Mouse (Mus musculus) c-Kit-negative CD71-positive TER-119-positive erythroid progenitor cells, embryonic 14.5 days (primary cell): Measurements from ENCODE around the gene Gm49416.
"Not testable (repeated sequence)": the region's sequence is repeated elsewhere in the genome, so short reads cannot be mapped to it uniquely, and the experiment has no call there.

ENCODE experiments used
- DNase-seq: peaks from one replicate; pipeline ENCODE4 v3.0.0-alpha.2; 2013; ENCODE audit warnings: low read depth, low spot score

Gm49416 gene

DNA sequence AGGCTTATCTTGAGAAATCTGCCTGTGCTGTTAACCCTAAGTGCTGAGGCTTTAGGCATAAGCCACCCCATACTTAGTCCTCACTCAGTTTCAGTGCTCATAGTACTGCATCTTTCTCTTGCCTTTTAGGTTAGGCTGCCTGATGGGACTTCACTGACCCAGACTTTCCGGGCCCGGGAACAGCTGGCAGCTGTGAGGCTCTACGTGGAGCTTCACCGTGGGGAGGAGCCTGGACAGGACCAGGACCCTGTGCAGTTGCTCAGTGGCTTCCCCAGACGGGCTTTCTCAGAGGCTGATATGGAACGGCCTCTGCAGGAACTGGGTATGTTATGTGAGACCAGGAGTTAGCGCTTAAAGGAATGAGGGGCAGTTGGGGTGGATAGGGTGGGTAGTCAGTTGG is 13.7 kb upstream of the Gm49416 start:
- DNase-seq: no peak

DNA sequence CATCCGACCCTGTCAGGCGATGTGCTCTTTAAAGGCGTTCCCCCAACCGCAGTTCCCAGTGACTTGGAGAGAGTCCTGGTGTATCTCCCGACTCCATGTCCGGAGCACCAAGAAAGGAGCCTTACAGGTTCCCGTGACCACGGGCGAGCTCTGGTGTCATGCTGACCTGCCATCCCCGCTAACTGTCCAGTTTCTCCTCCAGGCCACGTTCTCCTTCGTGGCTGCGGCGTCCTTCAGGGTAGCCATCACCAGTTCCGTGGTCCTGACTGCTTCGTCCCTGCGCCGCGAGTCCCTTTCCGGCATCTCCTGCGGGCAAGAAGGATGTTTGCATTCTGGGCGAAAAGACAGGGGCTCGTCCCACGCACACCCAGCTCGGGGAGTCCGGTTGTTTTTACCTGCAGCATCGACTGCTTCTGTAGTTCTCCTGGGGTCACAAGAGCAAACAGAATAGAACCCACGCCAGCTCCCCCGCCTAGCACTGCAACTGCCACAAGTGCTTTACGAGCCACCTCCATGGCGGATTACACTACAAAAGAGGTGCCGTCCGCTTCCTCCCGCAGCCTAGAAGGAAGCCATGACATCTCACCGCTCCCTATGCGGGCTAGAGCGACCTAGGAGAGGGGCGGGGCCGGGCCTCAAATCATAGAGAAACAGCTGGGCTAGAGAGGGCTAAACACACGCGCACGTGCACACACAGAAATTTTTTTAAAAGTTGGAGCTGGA is 8.3 kb upstream of the Gm49416 start, which contains the start of gene Uqcc3:
TSS of gene Uqcc3 (minus strand) at position 613 of the 723 bp plus-strand sequence.
- DNase-seq: peak; percentile 72

DNA sequence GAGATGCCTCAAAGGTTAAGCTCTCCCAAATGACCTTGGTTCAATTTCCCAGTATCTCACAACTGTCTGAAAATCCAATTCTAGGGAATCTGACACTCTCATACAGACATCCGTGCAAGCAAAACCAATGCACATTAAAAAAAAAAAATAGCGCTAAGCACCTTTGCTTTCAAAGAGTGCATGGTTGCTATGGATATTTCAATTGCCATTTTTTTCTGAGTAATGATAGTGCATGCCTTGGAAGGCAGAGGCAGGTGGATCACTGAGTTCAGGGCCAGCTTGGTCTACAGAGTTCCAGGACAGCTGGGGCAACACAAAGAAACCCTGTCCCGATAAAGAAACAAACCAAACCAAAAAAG is 7.7 kb upstream of the Gm49416 start:
- no peak for DNase-seq

DNA sequence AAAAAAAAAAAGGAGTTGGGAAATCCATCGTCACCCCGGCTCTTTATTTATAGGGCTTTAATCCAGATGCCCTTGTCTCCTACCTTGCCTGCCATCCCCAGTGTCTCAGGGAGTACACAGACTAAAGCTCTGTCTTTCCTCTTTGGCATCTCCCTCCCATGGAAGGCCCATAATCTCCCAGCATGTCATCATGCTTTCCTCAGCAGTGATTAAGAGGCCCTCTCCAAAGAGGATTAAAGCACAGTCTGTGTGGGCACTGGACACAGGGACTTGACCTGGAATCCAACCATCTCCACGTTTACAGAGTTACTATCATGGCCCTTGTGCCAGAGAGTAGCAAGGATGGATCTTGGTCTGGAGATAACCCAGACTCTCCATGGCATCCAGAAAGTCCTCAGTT is 5.1 kb upstream of the Gm49416 start, which contains the start of the genes Lbhd1 and Gm49403:
TSS of gene Lbhd1 (plus strand) at position 117 of the 400 bp plus-strand sequence.
TSS of gene Gm49403 (plus strand) at position 315 of the 400 bp plus-strand sequence.
- no peak for DNase-seq

DNA sequence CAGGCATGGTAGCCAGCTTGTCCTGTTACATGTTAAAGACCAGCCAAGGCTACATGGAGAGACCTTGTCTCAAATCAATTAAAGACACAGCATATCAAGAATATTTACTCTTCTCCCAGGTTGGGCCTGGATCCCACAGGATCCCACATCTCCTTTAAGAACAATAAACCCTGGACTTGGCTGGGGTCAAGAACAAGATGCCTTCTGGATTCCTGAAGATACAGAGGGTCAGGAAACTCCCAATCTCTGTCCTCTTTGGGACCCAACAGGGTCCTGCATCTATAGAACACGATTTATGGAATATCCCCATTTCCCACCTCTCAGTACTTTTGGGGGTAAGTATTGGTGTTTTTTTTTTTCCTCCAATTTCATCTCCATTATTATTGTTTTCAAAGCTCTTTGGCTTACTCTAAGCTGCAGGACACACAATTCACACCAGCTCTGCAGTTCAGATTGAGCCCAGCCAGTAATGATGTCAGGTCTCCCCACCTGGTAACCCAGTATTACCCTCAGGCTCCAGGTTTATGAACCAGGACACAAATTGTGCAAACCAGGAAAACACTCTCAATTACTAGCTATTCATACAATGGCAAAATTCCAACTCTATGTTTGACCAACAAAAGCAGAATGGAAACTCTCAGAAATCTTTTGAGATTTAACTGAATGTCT is 1.7 kb upstream of the Gm49416 start:
- no peak for DNase-seq

DNA sequence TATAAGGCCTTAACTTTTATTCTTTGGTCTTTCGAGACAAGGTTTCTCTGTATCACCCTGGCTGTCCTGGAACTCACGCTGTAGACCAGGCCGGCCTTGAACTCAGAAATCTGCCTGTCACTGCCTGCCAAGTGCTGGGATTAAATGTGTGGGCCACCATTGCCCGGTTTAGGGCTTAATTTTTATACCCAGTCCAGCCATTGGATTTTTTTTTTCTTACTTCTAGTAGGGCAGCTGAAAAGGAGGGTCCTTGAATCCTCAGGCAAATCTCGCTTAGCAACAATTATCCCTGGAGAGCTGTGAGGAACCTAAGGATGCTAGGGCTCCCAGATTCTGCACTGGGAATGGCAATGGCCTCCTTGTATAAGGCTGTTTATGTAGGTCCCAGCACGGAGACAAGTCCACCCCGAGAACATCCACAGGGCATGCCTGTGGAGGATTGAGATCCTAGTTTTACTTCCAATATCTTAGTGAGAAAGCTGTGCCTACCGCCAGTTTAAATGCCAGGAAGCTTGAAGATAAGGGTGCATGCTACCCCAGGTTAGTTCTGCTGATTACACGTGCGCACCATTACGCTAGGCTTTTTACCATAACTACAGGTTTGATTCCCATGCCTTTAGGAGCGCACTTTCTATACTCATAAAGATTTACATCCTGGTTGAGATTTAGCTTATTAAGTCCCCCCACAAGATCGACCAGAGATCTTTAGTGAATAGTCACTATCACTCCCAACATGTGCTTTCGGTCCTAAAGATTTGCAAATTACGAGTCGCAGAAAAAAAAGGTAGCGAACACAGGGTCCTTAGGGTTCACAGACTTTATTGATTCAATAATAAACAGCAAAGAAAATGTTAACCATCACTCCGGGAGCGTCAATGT is 902 bp upstream of the Gm49416 start:
- DNase-seq: peak; percentile 28

DNA sequence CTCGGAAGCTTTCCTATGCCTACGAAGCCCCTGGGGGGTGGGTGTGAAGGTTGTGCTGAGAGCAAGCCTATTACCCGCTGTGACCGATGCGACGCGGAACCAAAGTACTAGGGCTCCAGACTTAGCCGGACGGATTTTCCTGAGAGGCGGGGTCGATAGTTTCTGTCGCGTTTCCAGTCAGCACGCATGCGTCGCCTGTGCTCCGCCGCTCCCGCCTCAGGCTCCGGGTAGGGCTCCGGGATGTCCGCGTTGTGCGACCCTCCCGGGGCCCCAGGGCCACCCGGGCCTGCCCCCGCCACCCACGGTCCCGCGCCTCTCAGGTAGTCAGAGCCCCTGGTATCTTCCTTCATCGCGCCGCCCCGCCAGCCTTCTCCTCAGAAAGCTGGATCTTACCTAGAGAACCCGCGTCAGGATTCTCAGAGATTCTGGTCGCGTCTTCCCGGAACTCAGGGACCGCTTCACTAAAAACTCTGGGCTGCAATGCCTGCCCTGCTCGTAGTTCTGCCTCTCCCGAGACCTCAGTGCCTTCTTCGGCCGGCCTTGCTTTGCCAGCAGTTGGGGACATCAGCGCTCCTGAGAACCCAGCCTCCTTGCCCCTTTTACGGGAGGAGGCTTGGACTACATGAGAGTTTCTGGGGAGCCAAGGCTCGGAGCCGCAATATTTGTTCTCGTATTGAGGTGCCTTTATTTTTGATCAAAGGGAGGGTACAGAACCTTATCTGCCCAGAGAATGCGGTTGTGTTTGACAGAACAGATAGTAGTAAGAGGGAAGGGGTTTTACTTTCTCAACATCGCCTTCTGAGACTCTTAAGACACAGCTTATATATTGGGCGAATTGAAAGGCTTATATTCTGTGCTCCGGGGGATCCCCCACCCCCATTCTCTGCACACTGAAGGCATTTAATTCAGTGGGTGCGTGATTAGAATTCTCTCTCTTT is 4.4 kb downstream of the Gm49416 start, which contains the start of gene Ints5:
TSS of gene Ints5 (plus strand) at position 177 of the 938 bp plus-strand sequence.
- peak; percentile 82 for DNase-seq

DNA sequence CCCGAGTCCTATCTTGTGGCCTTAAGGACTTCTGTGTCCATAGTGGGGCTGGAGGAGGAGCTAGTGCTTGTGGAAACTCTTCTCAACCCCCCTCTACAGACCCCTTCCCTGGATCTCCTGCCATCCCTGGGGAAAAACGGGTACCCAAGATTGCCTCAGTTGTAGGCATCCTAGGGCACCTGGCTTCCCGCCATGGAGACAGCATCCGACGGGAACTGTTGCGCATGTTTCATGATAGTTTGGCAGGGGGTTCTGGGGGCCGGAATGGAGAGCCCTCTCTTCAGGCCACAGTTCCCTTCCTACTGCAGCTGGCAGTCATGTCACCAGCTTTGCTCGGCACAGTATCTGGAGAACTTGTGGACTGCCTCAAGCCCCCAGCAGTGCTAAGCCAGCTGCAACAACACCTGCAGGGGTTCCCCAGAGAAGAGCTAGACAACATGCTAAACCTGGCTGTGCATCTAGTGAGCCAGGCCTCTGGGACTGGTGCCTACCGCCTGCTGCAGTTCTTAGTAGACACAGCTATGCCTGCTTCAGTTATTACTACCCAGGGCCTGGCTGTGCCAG is 6.8 kb downstream of the Gm49416 start:
- no peak for DNase-seq

DNA sequence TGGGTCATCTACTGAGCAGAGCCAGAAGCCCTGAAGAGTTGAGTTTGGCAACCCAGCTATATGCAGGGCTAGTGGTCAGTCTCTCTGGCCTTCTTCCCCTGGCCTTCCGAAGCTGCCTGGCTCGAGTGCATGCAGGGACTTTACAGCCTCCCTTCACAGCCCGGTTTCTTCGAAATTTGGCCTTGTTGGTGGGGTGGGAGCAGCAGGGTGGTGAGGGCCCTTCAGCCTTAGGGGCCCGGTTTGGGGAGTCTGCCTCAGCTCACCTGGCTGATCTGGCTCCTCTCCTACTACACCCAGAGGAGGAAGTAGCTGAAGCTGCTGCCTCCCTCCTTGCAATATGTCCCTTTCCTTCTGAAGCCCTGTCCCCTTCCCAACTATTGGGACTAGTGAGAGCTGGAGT is 7.5 kb downstream of the Gm49416 start:
- DNase-seq: not testable (repeated sequence)

DNA sequence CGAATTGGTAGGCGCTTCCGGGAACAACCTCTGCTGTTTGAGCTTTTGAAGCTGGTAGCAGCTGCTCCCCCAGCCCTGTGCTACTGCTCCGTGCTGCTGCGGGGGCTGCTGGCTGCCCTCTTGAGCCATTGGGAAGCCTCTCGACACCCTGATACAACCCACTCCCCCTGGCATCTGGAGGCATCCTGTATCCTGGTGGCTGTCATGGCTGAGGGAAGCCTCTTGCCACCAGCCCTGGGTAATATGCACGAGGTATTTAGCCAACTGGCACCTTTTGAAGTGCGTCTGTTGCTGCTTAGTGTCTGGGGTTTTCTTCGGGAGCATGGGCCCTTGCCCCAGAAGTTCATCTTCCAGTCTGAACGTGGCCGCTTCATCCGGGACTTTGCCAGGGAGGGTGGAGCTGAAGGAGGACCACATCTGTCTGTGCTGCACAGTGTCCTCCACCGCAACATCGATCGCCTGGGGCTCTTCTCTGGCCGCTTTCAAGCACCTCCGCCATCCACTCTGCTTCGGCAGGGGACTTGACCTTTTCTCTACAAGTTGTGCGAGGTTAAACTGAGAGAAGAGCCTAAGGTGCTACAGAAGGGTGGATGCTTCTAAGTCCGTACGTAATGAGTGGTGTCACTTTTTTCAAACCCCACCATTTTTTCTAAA is 8.6 kb downstream of the Gm49416 start:
- DNase-seq: not testable (repeated sequence)

DNA sequence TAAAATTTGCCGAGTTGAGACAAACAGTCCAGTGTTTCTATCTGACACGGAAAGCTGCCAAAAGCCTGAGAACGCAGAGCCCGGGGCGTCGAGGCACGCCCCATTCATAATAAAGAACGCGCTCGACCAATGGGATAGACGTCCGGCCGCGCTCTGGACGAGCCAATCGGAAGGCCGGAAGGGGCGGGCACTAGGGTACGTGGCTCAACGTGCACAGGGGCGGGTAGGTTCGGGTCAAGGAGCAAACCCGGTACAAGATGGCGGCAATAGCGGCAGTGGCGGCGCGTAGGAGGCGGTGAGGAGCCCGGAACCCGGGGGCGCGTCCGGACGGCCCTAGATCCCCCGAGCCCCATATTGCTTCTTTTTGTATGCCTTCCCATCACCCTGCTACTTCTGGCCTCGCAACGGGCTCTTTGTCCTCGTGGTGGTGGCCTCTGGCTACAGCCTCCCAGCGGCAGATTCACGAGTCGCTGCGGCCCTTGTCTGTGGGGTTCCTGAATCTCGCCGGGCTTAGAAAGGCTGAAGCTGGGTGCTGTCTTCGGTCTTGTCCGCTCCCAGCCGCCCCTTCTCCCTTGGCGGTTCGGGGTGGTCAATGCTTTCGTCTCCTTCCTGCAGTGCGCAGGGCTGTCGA is 9.3 kb downstream of the Gm49416 start, which contains the start of gene Ganab:
TSS of gene Ganab (plus strand) at position 207 of the 631 bp plus-strand sequence.
- peak; percentile 95 for DNase-seq

DNA sequence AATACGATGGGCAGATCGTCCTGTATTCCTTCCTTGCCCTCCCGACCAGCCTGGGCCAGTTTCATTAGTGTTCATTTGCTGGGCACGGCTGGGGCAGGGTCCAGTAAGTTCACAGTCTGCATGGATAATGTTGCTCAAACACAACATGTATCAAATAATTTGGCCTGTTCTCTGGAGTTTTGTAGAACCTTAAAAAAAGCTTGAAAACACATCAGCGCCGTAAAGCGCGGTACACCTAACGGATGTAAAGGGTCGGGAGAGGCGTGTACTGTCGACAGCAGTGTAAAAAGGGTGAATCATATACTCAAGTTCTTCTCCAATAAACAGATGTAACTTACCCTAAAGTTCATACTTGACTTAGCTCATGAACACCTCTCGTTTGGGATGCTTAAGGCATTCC is 9.8 kb downstream of the Gm49416 start:
- no peak for DNase-seq

DNA sequence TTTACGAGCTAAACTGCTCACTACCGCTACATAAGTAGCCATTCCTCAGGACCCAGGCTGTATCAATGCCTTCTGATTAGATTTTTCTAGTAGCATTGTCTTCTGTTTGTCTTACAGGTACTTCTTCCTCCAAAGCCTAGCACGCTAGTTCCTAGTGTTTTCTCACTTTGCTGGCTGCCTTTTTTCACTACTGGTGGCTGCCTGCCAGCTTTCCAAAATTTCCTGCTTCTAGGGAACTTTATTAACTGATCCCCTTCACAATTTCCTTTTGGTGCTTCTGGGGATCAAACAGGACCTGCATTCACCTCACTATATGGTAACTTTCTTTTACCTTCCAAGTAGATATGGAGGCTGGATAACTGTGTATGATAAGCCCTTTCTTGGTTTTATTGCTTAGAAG is 10.4 kb downstream of the Gm49416 start:
- no peak for DNase-seq

DNA sequence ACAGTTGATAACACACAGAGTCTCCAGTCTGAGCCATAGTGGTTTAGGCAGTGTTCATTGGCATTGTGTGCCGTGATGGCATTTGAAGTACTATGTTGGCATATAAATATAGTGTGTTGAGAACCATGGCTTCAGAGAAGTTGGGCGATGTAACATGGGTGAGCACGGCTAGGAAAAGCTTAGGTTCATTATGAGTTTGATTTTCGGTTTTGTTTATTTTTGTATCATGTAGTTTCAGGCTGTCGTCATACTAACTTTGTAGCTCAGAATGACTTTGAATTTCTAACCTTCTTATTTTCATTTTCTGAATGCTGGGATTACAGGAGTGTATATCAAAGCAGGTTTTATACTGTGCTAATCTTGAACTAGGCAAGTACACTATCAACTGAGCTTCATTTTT is 14.7 kb downstream of the Gm49416 start:
- DNase-seq: no peak

DNA sequence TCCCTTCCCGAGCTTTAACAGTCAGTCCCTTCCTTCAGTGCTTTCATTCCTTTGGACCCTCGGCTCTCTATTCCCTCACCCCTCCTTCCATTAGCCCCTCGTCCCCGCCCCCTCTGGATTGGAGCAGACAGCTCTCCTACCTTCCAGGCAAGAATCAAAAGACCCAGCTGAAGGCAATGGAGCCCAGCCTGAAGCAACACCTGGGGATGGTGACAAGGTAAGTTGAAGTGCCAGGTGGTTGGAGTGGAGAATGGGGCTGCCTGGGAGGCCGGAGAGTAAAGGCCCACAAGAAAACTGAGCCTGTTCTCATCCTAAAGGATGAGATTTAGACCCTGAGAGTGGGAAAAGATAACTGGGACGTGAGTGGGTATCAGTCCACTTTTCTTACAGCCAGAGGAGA is 19.8 kb downstream of the Gm49416 start:
- DNase-seq: no peak

DNA sequence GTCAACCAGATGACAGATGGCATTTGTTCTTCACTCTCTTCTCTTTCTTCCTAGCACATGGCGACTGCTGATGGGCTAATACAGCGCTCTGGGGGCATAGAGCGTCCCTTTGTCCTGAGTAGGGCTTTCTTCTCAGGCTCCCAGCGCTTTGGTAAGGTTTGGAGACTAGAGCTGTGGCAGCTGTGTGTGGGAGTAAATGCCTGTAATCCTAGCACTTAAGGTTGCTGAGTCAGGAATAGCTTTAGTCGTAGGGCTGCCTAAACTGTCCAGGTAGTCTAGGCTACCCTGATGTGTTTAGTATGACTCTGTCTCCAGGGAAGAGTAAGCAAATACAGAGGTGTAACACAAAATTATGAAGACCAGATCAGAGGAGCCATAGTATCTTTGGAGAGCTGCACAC is 23.1 kb downstream of the Gm49416 start:
- no peak for DNase-seq

DNA sequence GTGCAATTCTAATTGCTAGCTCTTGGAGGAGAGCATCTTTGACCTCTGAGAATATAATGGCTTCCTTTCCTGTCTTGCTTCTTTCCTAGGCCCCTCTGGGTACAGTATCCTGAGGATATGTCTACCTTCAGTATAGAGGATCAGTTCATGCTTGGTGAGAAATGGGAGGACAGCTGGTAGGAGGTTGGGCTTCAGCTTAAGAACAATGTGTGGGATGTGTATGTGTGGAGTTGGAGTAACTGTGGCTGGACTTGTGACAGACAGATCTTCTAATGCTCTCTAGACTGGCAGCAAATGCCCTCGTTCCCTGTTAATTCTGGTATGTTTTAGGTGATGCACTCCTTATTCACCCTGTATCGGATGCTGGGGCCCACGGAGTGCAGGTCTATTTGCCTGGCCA is 25.5 kb downstream of the Gm49416 start:
- DNase-seq: no peak

DNA sequence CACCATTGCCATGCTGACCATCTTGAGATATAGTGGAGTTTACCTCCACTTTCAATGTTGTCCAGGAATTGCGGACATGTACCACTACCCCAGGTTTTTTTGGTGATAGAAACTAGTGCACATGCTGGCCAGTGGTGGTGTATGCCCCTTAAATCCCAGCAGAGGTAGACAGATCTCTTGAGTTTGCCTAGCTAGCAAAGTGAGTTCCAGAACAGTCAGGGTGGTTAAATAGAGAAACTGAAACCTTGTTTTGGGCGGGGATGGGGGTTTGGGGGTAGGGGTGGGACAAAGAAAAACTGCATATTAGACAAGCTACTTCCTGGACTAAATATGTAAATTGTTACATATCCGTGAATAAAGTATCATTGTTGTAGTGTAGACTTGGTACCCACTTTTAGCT is 30.3 kb downstream of the Gm49416 start:
- DNase-seq: no peak

DNA sequence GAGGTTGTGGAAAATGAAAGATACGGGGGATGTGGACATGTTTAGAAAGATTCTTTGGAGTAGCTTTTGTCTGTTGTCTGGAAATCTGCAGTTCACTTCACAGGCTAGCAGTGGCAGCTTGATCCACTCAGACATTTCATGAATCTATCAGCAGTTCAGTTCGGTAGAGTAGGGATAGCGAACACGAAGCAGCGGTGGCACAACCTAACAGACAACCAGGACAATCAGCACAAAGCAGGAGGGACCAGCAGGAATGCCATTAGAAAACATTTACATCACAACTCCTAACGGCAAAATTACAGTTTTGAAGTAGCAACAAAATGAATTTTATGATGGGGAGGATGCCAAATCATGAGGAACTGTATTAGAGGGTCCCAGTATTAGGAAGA is 31.0 kb downstream of the Gm49416 start:
- DNase-seq: no peak
